Mouse (Mus musculus): ENCODE data around the gene Platr17. TPM values are rescaled to one million over a fixed set of nuclear protein-coding genes. Genes with fewer than 3 reads are reported as not detected.

The Platr17 gene
- polyA plus RNA-seq, 1 experiment from 2014 or later = 1.1 TPM

- no peaks in the 10 kb centered on the region for H3K9me3 ChIP-seq
- H3K4me3 ChIP-seq (replicated peaks) = peak within 1 kb of the TSS; percentile 53
- H3K4me1 ChIP-seq (replicated peaks) = peaks cover 50% of the 10 kb centered on the region
- peak; percentile 90 for ATAC-seq (ENCODE audit: insufficient number of reproducible peaks, insufficient read depth, low FRiP score, low TSS enrichment, low read depth)
- H3K27ac ChIP-seq = peak within 1 kb of the TSS; percentile 86
- peak within 1 kb of the TSS; percentile 98 for H3K4me2 ChIP-seq
- H3K36me3 ChIP-seq = peaks cover 59% of the 10 kb centered on the region
- H3K9ac ChIP-seq (replicated peaks) = peak within 1 kb of the TSS; percentile 61
- under 1% methylated on average over 34 of the region's 34 CpGs for WGBS
- H3K27me3 ChIP-seq = no peaks in the 10 kb centered on the region
Observed at GRCm38 (mm10) chr17:33915671-33916250, 10.8 kb downstream of the Platr17 start, which contains the start of the genes Tapbp and Zbtb22. TSS of gene Tapbp (plus strand) at chr17:33915899. TSS of gene Zbtb22 (plus strand) at chr17:33915904.

- Histone ChIP-seq H3K9ac (replicated peaks) (peak overlapping the region; percentile 61), H3K9me3 (no peaks in the 10 kb centered on the region), H3K27me3 (no peaks in the 10 kb centered on the region), H3K4me2 (peak overlapping the region; percentile 98), H3K4me3 (replicated peaks) (peak overlapping the region; percentile 53), H3K27ac (peak overlapping the region; percentile 86), H3K36me3 (peaks cover 54% of the 10 kb centered on the region), H3K4me1 (replicated peaks) (peaks cover 46% of the 10 kb centered on the region)
- WGBS = 1% methylated on average over 19 of the region's 20 CpGs
- ATAC-seq (ENCODE audit: insufficient number of reproducible peaks, insufficient read depth, low FRiP score, low TSS enrichment, low read depth) = peak; percentile 4; the same call in 1 of the 2 replicates
Observed at GRCm38 (mm10) chr17:33916294-33916693, 11.4 kb downstream of the Platr17 start.

GRCm38 (mm10) chr17:33916847-33917655 lies 12.1 kb downstream of the Platr17 start:
- Histone ChIP-seq H3K27ac (no peak overlapping the region), H3K9ac (replicated peaks) (no peak overlapping the region; the same call in 1 of the 2 replicates)
- no peak for ATAC-seq (ENCODE audit: insufficient number of reproducible peaks, insufficient read depth, low FRiP score, low TSS enrichment, low read depth)

GRCm38 (mm10) chr17:33917656-33918292 lies 12.8 kb downstream of the Platr17 start:
- H3K9ac ChIP-seq (replicated peaks) = no peak overlapping the region; the same call in 1 of the 2 replicates
- no peak overlapping the region for H3K27ac ChIP-seq
- H3K36me3 ChIP-seq = peaks cover 39% of the 10 kb centered on the region
- H3K4me2 ChIP-seq = peak overlapping the region; percentile 98
- H3K9me3 ChIP-seq = no peaks in the 10 kb centered on the region
- H3K4me3 ChIP-seq (replicated peaks) = peak overlapping the region; percentile 63; the same call in 1 of the 2 replicates
- H3K27me3 ChIP-seq = no peaks in the 10 kb centered on the region
- H3K4me1 ChIP-seq (replicated peaks) = peaks cover 42% of the 10 kb centered on the region
- no peak for ATAC-seq (ENCODE audit: insufficient number of reproducible peaks, insufficient read depth, low FRiP score, low TSS enrichment, low read depth)
- WGBS = 83% methylated on average over 18 of the region's 18 CpGs

More at GRCm38 (mm10) chr17:33916847-33917655, 12.1 kb downstream of the Platr17 start:
- H3K9me3 ChIP-seq = no peaks in the 10 kb centered on the region
- H3K4me1 ChIP-seq (replicated peaks) = peaks cover 42% of the 10 kb centered on the region
- WGBS = 77% methylated on average over 31 of the region's 31 CpGs
- H3K4me3 ChIP-seq (replicated peaks) = peak overlapping the region; percentile 53
- peak overlapping the region; percentile 98 for H3K4me2 ChIP-seq
- no peaks in the 10 kb centered on the region for H3K27me3 ChIP-seq
- H3K36me3 ChIP-seq = peaks cover 46% of the 10 kb centered on the region

- no peak overlapping the region for H3K9ac ChIP-seq (replicated peaks)
- H3K4me2 ChIP-seq = peak overlapping the region; percentile 98
- peaks cover 42% of the 10 kb centered on the region for H3K4me1 ChIP-seq (replicated peaks)
- no peaks in the 10 kb centered on the region for H3K27me3 ChIP-seq
- peak overlapping the region; percentile 63 for H3K4me3 ChIP-seq (replicated peaks)
- H3K9me3 ChIP-seq = no peaks in the 10 kb centered on the region
- H3K27ac ChIP-seq = peak overlapping the region; percentile 76; the same call in 1 of the 2 replicates
- 62% methylated on average over 37 of the region's 37 CpGs for WGBS
- H3K36me3 ChIP-seq = peaks cover 32% of the 10 kb centered on the region
- no peak for ATAC-seq (ENCODE audit: insufficient number of reproducible peaks, insufficient read depth, low FRiP score, low TSS enrichment, low read depth)
Observed at GRCm38 (mm10) chr17:33918293-33919203, 13.6 kb downstream of the Platr17 start.

- Histone ChIP-seq H3K4me2 (peak overlapping the region; percentile 98), H3K9ac (replicated peaks) (peak overlapping the region; percentile 77), H3K27me3 (no peaks in the 10 kb centered on the region), H3K9me3 (no peaks in the 10 kb centered on the region), H3K27ac (peak overlapping the region; percentile 76), H3K4me3 (replicated peaks) (peak overlapping the region; percentile 63), H3K36me3 (peaks cover 22% of the 10 kb centered on the region), H3K4me1 (replicated peaks) (peaks cover 37% of the 10 kb centered on the region)
- no peak for ATAC-seq (ENCODE audit: insufficient number of reproducible peaks, insufficient read depth, low FRiP score, low TSS enrichment, low read depth)
- WGBS = under 1% methylated on average over 51 of the region's 52 CpGs
Observed at GRCm38 (mm10) chr17:33919351-33920281, 14.7 kb downstream of the Platr17 start.

- Histone ChIP-seq H3K9ac (replicated peaks) (peak overlapping the region; percentile 77), H3K36me3 (peaks cover 23% of the 10 kb centered on the region), H3K4me2 (peak overlapping the region; percentile 98), H3K4me3 (replicated peaks) (peak overlapping the region; percentile 63), H3K4me1 (replicated peaks) (peaks cover 28% of the 10 kb centered on the region), H3K27me3 (no peaks in the 10 kb centered on the region), H3K9me3 (no peaks in the 10 kb centered on the region), H3K27ac (peak overlapping the region; percentile 76)
- WGBS = under 1% methylated on average over 36 of the region's 36 CpGs
- 0 out of 2 replicates have a peak, but pooled peaks have one; percentile 10 for ATAC-seq (ENCODE audit: insufficient number of reproducible peaks, insufficient read depth, low FRiP score, low TSS enrichment, low read depth)
Observed at GRCm38 (mm10) chr17:33920282-33921097, 15.6 kb downstream of the Platr17 start.

- H3K9ac ChIP-seq (replicated peaks) = no peak overlapping the region
- ATAC-seq (ENCODE audit: insufficient number of reproducible peaks, insufficient read depth, low FRiP score, low TSS enrichment, low read depth) = no peak
Observed at GRCm38 (mm10) chr17:33921361-33921760, 16.4 kb downstream of the Platr17 start.

More at GRCm38 (mm10) chr17:33921361-33921760, 16.4 kb downstream of the Platr17 start:
- Histone ChIP-seq H3K9me3 (no peaks in the 10 kb centered on the region), H3K27me3 (no peaks in the 10 kb centered on the region), H3K4me1 (replicated peaks) (peaks cover 27% of the 10 kb centered on the region), H3K4me3 (replicated peaks) (peak overlapping the region; percentile 63; the same call in 1 of the 2 replicates), H3K27ac (no peak overlapping the region), H3K36me3 (peaks cover 32% of the 10 kb centered on the region), H3K4me2 (0 out of 2 replicates have a peak overlapping the region, but pooled peaks have one; percentile 98)
- 89% methylated on average over 7 of the region's 7 CpGs for WGBS

All from limb, embryonic 12.5 days (tissue).